Mouse (Mus musculus): ENCODE measurements around the gene Rab3d.

- no peak for TF ChIP-seq CTCF (IDR thresholded peaks at IDR 0.05; ENCODE audit: low read depth)
- TF ChIP-seq EP300 (IDR thresholded peaks at IDR 0.05; ENCODE audit: low read depth): no peak
These were observed 36.6 kb upstream of the Rab3d start for GRCm38 (mm10) chr9:21954635-21955034.
